Mouse (Mus musculus) heart, adult 2 months (tissue): Measurements from ENCODE around the gene Rnf43. TPM values are rescaled to one million over a fixed set of nuclear protein-coding genes. Genes with fewer than 3 reads are reported as not detected.

ENCODE experiments used
- DNase-seq, 2 experiments: peaks; one replicate each; pipeline ENCODE4 v3.0.0; 2021
- H3K27ac ChIP-seq: fragments of 200-600 bp; 2 replicates; pipeline ENCODE4 v1.8.1; 2022
- H3K27me3 ChIP-seq: fragments of 200-500 bp; 2 replicates; pipeline ENCODE4 v1.6.1; 2012; ENCODE audit warnings: mild to moderate bottlenecking, low read length, inconsistent platforms, mixed read lengths; ENCODE audit not compliant: control insufficient read depth, insufficient read depth
- H3K36me3 ChIP-seq: fragments of 200-500 bp; 2 replicates; pipeline ENCODE4 v1.6.1; 2012; ENCODE audit warnings: low read length, inconsistent platforms; ENCODE audit not compliant: control insufficient read depth, insufficient read depth
- H3K4me1 ChIP-seq: fragments of 200-500 bp; 2 replicates; pipeline ENCODE4 v1.6.1; 2011; ENCODE audit warnings: low read length; ENCODE audit not compliant: control insufficient read depth, insufficient read depth
- H3K4me3 ChIP-seq: fragments of 200-600 bp; 2 replicates; pipeline ENCODE4 v1.8.1; 2022
- H3K79me2 ChIP-seq: fragments of 200-500 bp; replicated peaks from 2 replicates; pipeline ENCODE4 v1.6.1; 2012; ENCODE audit warnings: mild to moderate bottlenecking, inconsistent platforms, low read length, moderate library complexity, mixed read lengths; ENCODE audit not compliant: control insufficient read depth, insufficient read depth
- H3K9ac ChIP-seq: fragments of 200-500 bp; 2 replicates; pipeline ENCODE4 v1.6.1; 2012; ENCODE audit warnings: low read depth, mild to moderate bottlenecking, control low read depth, inconsistent platforms, low read length, mixed read lengths
- CTCF ChIP-seq: fragments of 200-600 bp; IDR thresholded peaks from 2 replicates; pipeline ENCODE4 v1.8.1; 2022; ENCODE audit warnings: antibody characterized with exemption, mild to moderate bottlenecking, moderate library complexity
- EP300 ChIP-seq: fragments of 200-500 bp; IDR thresholded peaks from 2 replicates; pipeline ENCODE4 v1.6.1; 2011; ENCODE audit warnings: low read depth, low read length, control low read depth; ENCODE audit not compliant: insufficient read depth
- POLR2A ChIP-seq: fragments of 200-500 bp; IDR thresholded peaks from 2 replicates; pipeline ENCODE4 v1.6.1; 2011; ENCODE audit warnings: mild to moderate bottlenecking, low read depth, low read length, control low read depth; ENCODE audit not compliant: insufficient read depth
- WGBS: fragments of 180-500 bp; shearing (Covaris S2); methylation state at CpG from one replicate; pipeline ENCODE4 v1.1.7; 2018; 5-methylcytosine and 5-hydroxymethylcytosine counted together
- intact Hi-C: fragments of 180-260 bp; cut with DNase I; formaldehyde crosslinking; loops from one replicate; pipeline ENCODE4 v1.15.1; 2025
- long read RNA-seq: library from polyadenylated mRNA; stranded (forward); transcript quantifications from one replicate; pipeline ENCODE4 v2.0.0, GENCODE M21; 2021
- polyA plus RNA-seq: library from polyadenylated mRNA; depleted of rRNA; stranded (reverse); fragments of >200 nt; gene quantifications from 2 replicates; pipeline ENCODE4 v1.2.3, GENCODE M21; 2012; rRNA removed
- total RNA-seq, 2 experiments: library from RNA; stranded (reverse); gene quantifications; 2 replicates each; pipeline ENCODE4 v1.2.3; 2021

Rnf43 gene
- total RNA-seq (under 1 TPM; 0.42 to 0.45 TPM), polyA plus RNA-seq (0.15 and 0.31 TPM in 2 replicates)
- long read RNA-seq, partial matches to known transcripts, result 0 of 2 reads
- long read RNA-seq, other reads (novel, unspliced or antisense), result 2 of 2 reads

DNA sequence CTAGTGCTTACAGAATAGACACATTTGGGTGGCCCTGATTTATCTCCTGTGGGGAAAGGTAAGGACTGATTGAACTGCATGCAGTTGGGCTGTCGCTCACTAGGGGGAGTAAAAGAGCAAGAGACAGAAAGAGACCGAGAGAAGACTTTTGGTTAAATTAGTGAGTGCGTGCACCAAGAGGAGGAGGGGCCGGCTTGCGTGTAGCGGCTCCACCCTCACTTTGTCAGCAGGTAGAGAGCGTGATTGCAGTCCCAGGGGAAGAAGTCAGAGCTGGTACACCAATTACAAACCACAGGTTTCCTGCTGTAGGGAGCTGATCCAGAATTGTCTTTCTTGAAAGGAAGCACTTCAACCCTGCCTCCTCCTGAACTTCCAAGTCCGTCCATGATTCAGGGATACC, at the start of gene Rnf43:
Gene Rnf43 (plus strand): TSS at position 316 of the 400 bp plus-strand sequence.
- Histone ChIP-seq H3K4me3 (peak within 1 kb of the TSS; percentile 45), H3K36me3 (no peaks in the 10 kb centered on the region), H3K79me2 (no peaks in the 10 kb centered on the region), H3K4me1 (no peaks in the 10 kb centered on the region), H3K27me3 (no peaks in the 10 kb centered on the region), H3K27ac (no peak within 1 kb of the TSS), H3K9ac (peak within 1 kb of the TSS; percentile 12)
- WGBS, result under 1% methylated on average over 8 of the region's 8 CpGs
- TF ChIP-seq POLR2A (no peak), EP300 (no peak), CTCF (peak; percentile 95)
- intact Hi-C loops, result loop anchor here (1.0 kb wide), 2 partner anchors 109 to 155 kb away; no protein-coding TSS in a partner anchor
- peak; percentile 76 to 82 for DNase-seq

DNA sequence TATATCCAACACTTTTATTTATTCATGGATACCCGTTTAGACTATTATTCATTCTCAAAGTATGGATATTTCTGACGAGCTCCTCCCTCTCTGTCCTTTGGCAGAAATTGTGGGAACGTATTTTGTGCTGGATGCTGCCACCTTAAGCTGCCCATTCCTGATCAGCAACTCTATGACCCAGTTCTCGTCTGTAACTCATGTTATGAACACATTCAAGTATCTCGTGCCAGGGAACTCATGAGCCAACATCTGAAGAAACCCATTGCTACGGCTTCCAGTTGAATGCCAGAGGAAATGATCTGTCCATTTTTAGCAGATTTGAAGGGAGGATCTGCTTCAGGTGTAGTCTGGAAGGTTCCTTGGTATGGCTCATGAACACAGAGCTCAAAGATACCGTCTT, 48.5 kb upstream of the Rnf43 start:
- Histone ChIP-seq H3K36me3 (no peaks in the 10 kb centered on the region; the same call in none of the 2 replicates), H3K9ac (no peak overlapping the region), H3K4me3 (no peak overlapping the region), H3K27ac (no peak overlapping the region), H3K79me2 (no peaks in the 10 kb centered on the region; the same call in 1 of the 2 replicates), H3K27me3 (no peaks in the 10 kb centered on the region), H3K4me1 (no peaks in the 10 kb centered on the region)
- intact Hi-C loops, result no loop called here
- no peak for DNase-seq
- WGBS, result 84% methylated on average over 7 of the region's 7 CpGs
- TF ChIP-seq POLR2A, result no peak
- TF ChIP-seq EP300, result no peak
- no peak for TF ChIP-seq CTCF

DNA sequence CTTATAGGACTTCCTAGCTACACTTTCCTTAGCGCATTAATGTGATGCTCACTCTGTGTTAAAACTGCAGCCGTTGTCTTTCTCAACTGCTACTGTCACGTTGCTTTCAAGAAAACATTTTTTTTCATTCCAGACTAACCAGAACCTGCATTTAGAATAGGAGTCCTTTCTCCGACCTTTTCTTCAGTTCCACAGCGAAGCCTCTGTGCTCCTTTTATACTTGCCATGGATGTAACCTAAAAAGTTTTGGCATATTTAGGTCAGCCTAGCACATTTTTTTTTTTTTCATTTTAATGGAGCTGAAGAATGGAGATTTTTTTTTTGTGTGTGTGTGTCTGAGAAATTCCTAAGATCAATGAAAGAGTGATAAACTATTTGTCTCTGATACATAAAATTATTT, 47.0 kb upstream of the Rnf43 start:
- Histone ChIP-seq H3K9ac (no peak overlapping the region), H3K27me3 (no peaks in the 10 kb centered on the region), H3K27ac (no peak overlapping the region), H3K79me2 (no peaks in the 10 kb centered on the region; the same call in 1 of the 2 replicates), H3K4me1 (no peaks in the 10 kb centered on the region), H3K4me3 (no peak overlapping the region), H3K36me3 (no peaks in the 10 kb centered on the region; the same call in none of the 2 replicates)
- WGBS, result 89% methylated on average over 5 of the region's 5 CpGs
- intact Hi-C loops, result no loop called here
- TF ChIP-seq POLR2A (no peak), CTCF (no peak), EP300 (no peak)
- no peak for DNase-seq

DNA sequence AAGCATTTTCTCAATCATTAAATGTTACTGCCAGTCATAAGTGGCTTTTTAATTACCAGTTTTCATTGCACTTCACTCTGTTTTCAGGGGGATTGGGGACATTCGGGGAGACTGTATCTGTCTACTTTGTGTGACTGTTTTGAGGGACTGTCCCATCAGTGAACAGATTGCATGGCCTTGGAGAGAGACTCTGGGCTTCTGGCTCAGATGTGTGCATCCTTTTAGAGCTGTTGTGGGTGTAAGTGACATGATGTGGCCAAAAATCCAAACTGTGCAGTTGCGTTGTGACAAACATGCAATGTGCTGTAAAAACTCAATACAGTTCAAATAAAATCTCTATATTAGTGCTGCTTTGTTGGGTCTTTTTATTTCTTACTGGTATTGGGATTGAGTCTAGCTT, 46.6 kb upstream of the Rnf43 start:
- Histone ChIP-seq H3K79me2 (no peaks in the 10 kb centered on the region; the same call in 1 of the 2 replicates), H3K9ac (no peak overlapping the region), H3K27me3 (no peaks in the 10 kb centered on the region), H3K4me1 (no peaks in the 10 kb centered on the region), H3K27ac (no peak overlapping the region), H3K36me3 (no peaks in the 10 kb centered on the region; the same call in none of the 2 replicates), H3K4me3 (no peak overlapping the region)
- TF ChIP-seq CTCF (no peak), EP300 (no peak), POLR2A (no peak)
- 98% methylated on average over 2 of the region's 2 CpGs for WGBS
- no peak for DNase-seq
- intact Hi-C loops, result no loop called here

DNA sequence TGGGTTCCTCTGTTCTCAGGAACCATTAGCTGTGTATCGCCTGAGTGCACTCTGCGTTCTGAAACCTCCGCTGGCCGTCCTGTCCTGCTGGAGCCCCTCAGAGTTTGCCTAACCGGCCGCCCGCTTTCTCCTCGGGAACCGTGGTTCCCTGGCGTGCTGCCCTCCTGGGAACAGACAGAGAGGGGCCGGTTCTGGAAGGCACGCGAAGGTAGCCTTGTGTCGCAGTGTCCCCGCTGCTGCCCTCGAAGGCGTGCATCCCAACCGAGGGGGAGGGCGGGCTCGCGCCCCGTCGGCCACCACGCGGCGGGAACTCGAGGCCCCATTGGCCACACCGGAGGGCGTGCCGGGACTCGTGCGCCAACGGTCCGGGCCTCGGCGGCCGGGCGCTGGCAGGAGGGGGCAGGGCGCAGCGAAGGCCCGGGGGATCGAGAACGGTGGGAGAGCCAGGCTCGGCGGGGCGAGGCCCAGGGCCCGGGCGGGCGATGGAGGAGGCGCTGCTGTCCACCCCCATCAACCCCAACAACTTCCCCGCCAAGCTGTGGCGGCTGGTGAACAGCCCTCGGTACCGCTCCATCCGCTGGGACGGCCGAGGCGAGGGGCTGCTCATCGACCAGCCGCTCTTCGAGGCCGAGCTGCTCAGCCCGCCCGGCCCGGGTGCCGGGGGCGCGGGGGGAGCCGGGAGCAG, 45.6 kb upstream of the Rnf43 start, which contains the start of gene Hsf5:
Gene Hsf5 (plus strand): TSS at position 375 of the 685 bp plus-strand sequence.
- H3K36me3 ChIP-seq, result no peaks in the 10 kb centered on the region; the same call in none of the 2 replicates
- no peak within 1 kb of the TSS for H3K9ac ChIP-seq
- no peaks in the 10 kb centered on the region for H3K27me3 ChIP-seq
- no peaks in the 10 kb centered on the region; the same call in 1 of the 2 replicates for H3K79me2 ChIP-seq
- 90% methylated on average over 64 of the region's 69 CpGs for WGBS
- no peak within 1 kb of the TSS for H3K27ac ChIP-seq
- no peaks in the 10 kb centered on the region for H3K4me1 ChIP-seq
- intact Hi-C loops, result no loop called here
- TF ChIP-seq EP300 (no peak), POLR2A (no peak), CTCF (no peak)
- no peak within 1 kb of the TSS for H3K4me3 ChIP-seq
- DNase-seq, result no peak

DNA sequence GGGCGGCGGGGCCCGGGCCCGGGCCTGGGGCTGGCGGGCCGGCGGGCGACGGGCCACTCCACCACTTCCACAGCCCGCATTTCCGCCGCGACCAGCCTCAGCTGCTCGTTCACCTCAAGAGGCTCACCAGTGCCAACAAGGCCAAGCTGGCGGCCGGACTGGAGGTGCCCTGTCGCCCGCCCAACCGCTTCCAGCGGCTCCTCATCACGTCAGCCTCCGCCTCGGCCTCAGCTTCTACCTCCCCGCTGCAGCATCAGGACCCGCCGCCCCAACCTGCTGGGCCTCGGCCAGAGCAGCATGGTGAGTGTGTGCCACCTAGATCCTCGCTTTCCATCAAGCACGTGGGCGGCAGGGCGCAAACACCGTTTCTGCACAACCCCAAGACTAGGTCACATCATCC, 44.9 kb upstream of the Rnf43 start:
- no peaks in the 10 kb centered on the region for H3K4me1 ChIP-seq
- no peaks in the 10 kb centered on the region for H3K27me3 ChIP-seq
- WGBS, result 94% methylated on average over 32 of the region's 32 CpGs
- no peak for DNase-seq
- no peak overlapping the region for H3K27ac ChIP-seq
- no peaks in the 10 kb centered on the region; the same call in none of the 2 replicates for H3K36me3 ChIP-seq
- intact Hi-C loops, result no loop called here
- TF ChIP-seq CTCF (no peak), EP300 (no peak), POLR2A (no peak)
- H3K9ac ChIP-seq, result no peak overlapping the region
- no peaks in the 10 kb centered on the region; the same call in 1 of the 2 replicates for H3K79me2 ChIP-seq
- no peak overlapping the region for H3K4me3 ChIP-seq
